Comparison of ENCODE assay signal across 8 mouse cellular contexts in genomic region chr16:70313886-70314577, GRCm38 (mm10). TPM values are rescaled to one million over a fixed set of nuclear protein-coding genes. Genes with fewer than 3 reads are reported as not detected.
DNase-seq lines count a peak whose midpoint lies in the region; ATAC-seq lines count a peak whose summit lies in the region.

Gene Gbe1, plus strand, starts transcription at chr16:70313949.

- intact Hi-C loops in left cerebral cortex, postnatal 25 days (cut with DNase I): loop anchor here (5.0 to 10.0 kb wide), 2 partner anchors 137 to 251 kb away; no protein-coding TSS in a partner anchor

- H3K9me3 ChIP-seq in intestine, embryonic 16.5 days (ENCODE audit: control insufficient read depth, low read length): no peaks in the 10 kb centered on the region

- peak within 1 kb of the TSS; percentile 88 for H3K9ac ChIP-seq in intestine, embryonic 16.5 days (ENCODE audit: low read depth, low read length)

- peak within 1 kb of the TSS; percentile 94 for H3K27ac ChIP-seq in intestine, embryonic 16.5 days (ENCODE audit: low read length)

- ATAC-seq in intestine, embryonic 16.5 days: peak; percentile 99

- no peaks in the 10 kb centered on the region for H3K27me3 ChIP-seq in intestine, embryonic 16.5 days (replicated peaks; ENCODE audit: control insufficient read depth, insufficient read depth, low read length)

- WGBS in intestine, embryonic 16.5 days: under 1% methylated on average over 73 of the region's 82 CpGs

- H3K4me1 ChIP-seq in intestine, embryonic 16.5 days (ENCODE audit: control insufficient read depth, insufficient read depth, low read length): no peaks in the 10 kb centered on the region; the same call in 1 of the 2 replicates

- peak within 1 kb of the TSS; percentile 67 for H3K4me3 ChIP-seq in intestine, embryonic 16.5 days (ENCODE audit: low read length)

- H3K36me3 ChIP-seq in intestine, embryonic 16.5 days (ENCODE audit: control insufficient read depth, insufficient read depth, low read length): no peaks in the 10 kb centered on the region

- DNase-seq in adrenal gland, postnatal 10 days: peak; percentile 96
- DNase-seq in embryo, embryonic 9.5 days (ENCODE audit: extremely low spot score): peak; percentile 95
- peak; percentile 93 to 94 for DNase-seq in gastrocnemius, postnatal 4 days (ENCODE audit: low spot score in 2 of 2)
- peak; percentile 82 to 86 for DNase-seq in left cerebral cortex, postnatal 25 days (ENCODE audit: low spot score in 2 of 2)
- peak; percentile 92 for DNase-seq in mesoderm, embryonic 11.5 days (ENCODE audit: low read depth, low spot score)
- peak; percentile 84 for DNase-seq in right cerebral cortex, postnatal 25 days
- DNase-seq in urinary bladder, postnatal 36 days (ENCODE audit: low spot score in 2 of 2): peak; percentile 90 to 94

- H3K4me2 ChIP-seq in intestine, embryonic 16.5 days (ENCODE audit: low read depth, low read length): peak within 1 kb of the TSS; percentile 58

RNA-seq across cellular contexts. Expression of gene Gbe1, which starts in this region (rescaled TPM):
- 10 to 100 TPM; 54.6 to 58.0 TPM for total RNA-seq in adrenal gland, postnatal 10 days (2021)
- 10 to 100 TPM; 23.4 to 27.9 TPM for total RNA-seq in gastrocnemius, postnatal 4 days (2021)
- 27.2 and 33.6 TPM in 2 replicates for polyA plus RNA-seq in intestine, embryonic 16.5 days (2015; fragmentation: Nextera tagmentation; extraction: Ambion mirVana)
- 10 to 100 TPM; 10.5 to 12.2 TPM for total RNA-seq in left cerebral cortex, postnatal 25 days (2021)

Comparison
In these comparisons a context has a peak if more than half of its experiments do, and no peak if none do; other contexts are left out.
1. Peak in every context shown above with its lines: DNase-seq, ATAC-seq, H3K4me3 ChIP-seq and H3K27ac ChIP-seq.